Mouse (Mus musculus) heart, adult 2 months (tissue): ENCODE results near the gene Myl3. TPM values are rescaled to one million over a fixed set of nuclear protein-coding genes. Genes with fewer than 3 reads are reported as not detected.

Experiments
- DNase-seq, 2 experiments: peaks; one replicate each; pipeline ENCODE4 v3.0.0; 2021
- H3K27ac ChIP-seq: fragments of 200-600 bp; 2 replicates; pipeline ENCODE4 v1.8.1; 2022
- H3K27me3 ChIP-seq: fragments of 200-500 bp; 2 replicates; pipeline ENCODE4 v1.6.1; 2012; ENCODE audit warnings: mild to moderate bottlenecking, low read length, inconsistent platforms, mixed read lengths; ENCODE audit not compliant: control insufficient read depth, insufficient read depth
- H3K36me3 ChIP-seq: fragments of 200-500 bp; 2 replicates; pipeline ENCODE4 v1.6.1; 2012; ENCODE audit warnings: low read length, inconsistent platforms; ENCODE audit not compliant: control insufficient read depth, insufficient read depth
- H3K4me1 ChIP-seq: fragments of 200-500 bp; 2 replicates; pipeline ENCODE4 v1.6.1; 2011; ENCODE audit warnings: low read length; ENCODE audit not compliant: control insufficient read depth, insufficient read depth
- H3K4me3 ChIP-seq: fragments of 200-600 bp; 2 replicates; pipeline ENCODE4 v1.8.1; 2022
- H3K79me2 ChIP-seq: fragments of 200-500 bp; replicated peaks from 2 replicates; pipeline ENCODE4 v1.6.1; 2012; ENCODE audit warnings: mild to moderate bottlenecking, inconsistent platforms, low read length, moderate library complexity, mixed read lengths; ENCODE audit not compliant: control insufficient read depth, insufficient read depth
- H3K9ac ChIP-seq: fragments of 200-500 bp; 2 replicates; pipeline ENCODE4 v1.6.1; 2012; ENCODE audit warnings: low read depth, mild to moderate bottlenecking, control low read depth, inconsistent platforms, low read length, mixed read lengths
- CTCF ChIP-seq: fragments of 200-600 bp; IDR thresholded peaks from 2 replicates; pipeline ENCODE4 v1.8.1; 2022; ENCODE audit warnings: antibody characterized with exemption, mild to moderate bottlenecking, moderate library complexity
- EP300 ChIP-seq: fragments of 200-500 bp; IDR thresholded peaks from 2 replicates; pipeline ENCODE4 v1.6.1; 2011; ENCODE audit warnings: low read depth, low read length, control low read depth; ENCODE audit not compliant: insufficient read depth
- POLR2A ChIP-seq: fragments of 200-500 bp; IDR thresholded peaks from 2 replicates; pipeline ENCODE4 v1.6.1; 2011; ENCODE audit warnings: mild to moderate bottlenecking, low read depth, low read length, control low read depth; ENCODE audit not compliant: insufficient read depth
- WGBS: fragments of 180-500 bp; shearing (Covaris S2); methylation state at CpG from one replicate; pipeline ENCODE4 v1.1.7; 2018; 5-methylcytosine and 5-hydroxymethylcytosine counted together
- intact Hi-C: fragments of 180-260 bp; cut with DNase I; formaldehyde crosslinking; loops from one replicate; pipeline ENCODE4 v1.15.1; 2025
- polyA plus RNA-seq: library from polyadenylated mRNA; depleted of rRNA; stranded (reverse); fragments of >200 nt; gene quantifications from 2 replicates; pipeline ENCODE4 v1.2.3, GENCODE M21; 2012; rRNA removed
- total RNA-seq, 2 experiments: library from RNA; stranded (reverse); gene quantifications; 2 replicates each; pipeline ENCODE4 v1.2.3; 2021

Myl3 gene
- total and polyA plus RNA-seq, 3 experiments: 9,227 to 11,139 (median 9,326) TPM

- Histone ChIP-seq H3K27me3 (no peaks in the 10 kb centered on the region), H3K4me3 (no peak overlapping the region), H3K79me2 (no peaks in the 10 kb centered on the region), H3K4me1 (no peaks in the 10 kb centered on the region), H3K9ac (no peak overlapping the region), H3K36me3 (no peaks in the 10 kb centered on the region), H3K27ac (no peak overlapping the region)
- no peak for TF ChIP-seq POLR2A
- no peak for TF ChIP-seq EP300
- TF ChIP-seq CTCF: no peak
- DNase-seq: no peak
- intact Hi-C loops: no loop called here
- WGBS: 78% methylated on average over 10 of the region's 10 CpGs
Observed at GRCm38 (mm10) chr9:110797013-110797412, 55.4 kb downstream of the Myl3 start.

DNA sequence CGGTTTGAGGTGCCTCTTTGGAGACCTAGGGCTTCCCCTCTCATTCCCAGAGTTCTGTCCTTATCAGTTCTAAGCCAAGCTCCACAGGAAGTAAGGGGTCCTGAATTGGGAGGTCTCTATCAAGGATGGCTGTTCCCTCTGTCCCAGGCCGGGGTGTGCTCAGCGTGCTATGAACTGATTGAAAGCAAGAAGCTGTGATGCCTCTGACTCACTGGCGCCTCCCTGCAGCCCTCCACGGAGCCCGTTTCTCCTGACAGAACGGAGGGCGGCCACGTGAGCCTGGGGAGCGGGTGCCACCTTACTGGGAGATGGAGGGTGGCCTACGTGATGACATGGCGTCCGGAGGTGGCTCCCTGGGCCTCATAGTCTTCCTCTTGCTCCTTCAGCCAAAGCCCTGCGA is 56.2 kb downstream of the Myl3 start, which contains the start of gene Prss42:
TSS of gene Prss42 (plus strand) at position 301 of the 400 bp plus-strand sequence.
- no peaks in the 10 kb centered on the region for H3K27me3 ChIP-seq
- no peak for DNase-seq
- no peak within 1 kb of the TSS for H3K9ac ChIP-seq
- H3K4me1 ChIP-seq: no peaks in the 10 kb centered on the region
- no peak within 1 kb of the TSS for H3K27ac ChIP-seq
- intact Hi-C loops: no loop called here
- TF ChIP-seq CTCF (no peak), EP300 (no peak), POLR2A (no peak)
- no peaks in the 10 kb centered on the region for H3K36me3 ChIP-seq
- 89% methylated on average over 14 of the region's 14 CpGs for WGBS
- no peak within 1 kb of the TSS for H3K4me3 ChIP-seq
- H3K79me2 ChIP-seq: no peaks in the 10 kb centered on the region

DNA sequence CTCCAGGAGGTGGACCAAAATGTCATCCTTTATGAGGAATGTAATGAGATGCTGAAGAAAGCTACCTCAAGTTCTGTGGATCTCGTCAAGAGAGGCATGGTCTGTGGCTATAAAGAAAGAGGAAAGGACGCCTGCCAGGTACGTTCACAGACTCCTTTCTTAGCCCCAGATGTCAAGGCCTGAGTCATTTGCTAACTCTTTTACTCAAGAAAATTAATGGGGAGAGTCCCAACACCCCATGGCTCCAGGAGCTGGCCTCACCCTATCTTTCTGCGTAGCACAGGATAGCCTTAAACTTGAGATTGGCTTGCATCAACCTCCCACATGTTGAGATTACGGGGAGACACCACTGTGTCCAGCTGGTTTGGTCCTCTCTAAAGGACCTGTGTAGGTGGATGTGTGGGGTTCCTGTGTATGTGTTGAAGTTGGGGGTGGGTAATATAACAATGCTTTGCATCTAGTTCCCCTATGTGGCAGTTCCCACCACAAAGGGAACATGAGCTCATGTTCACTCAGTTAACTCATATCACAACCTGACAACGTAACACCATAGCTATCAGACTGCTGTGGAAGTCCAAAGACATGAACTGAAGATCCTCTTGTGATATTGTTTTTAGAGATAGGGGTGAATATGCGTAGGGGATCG is 59.3 kb downstream of the Myl3 start:
- intact Hi-C loops: no loop called here
- Histone ChIP-seq H3K9ac (no peak overlapping the region), H3K79me2 (no peaks in the 10 kb centered on the region), H3K4me1 (no peaks in the 10 kb centered on the region), H3K36me3 (no peaks in the 10 kb centered on the region), H3K27me3 (no peaks in the 10 kb centered on the region), H3K4me3 (no peak overlapping the region), H3K27ac (no peak overlapping the region)
- 89% methylated on average over 8 of the region's 8 CpGs for WGBS
- DNase-seq: no peak
- no peak for TF ChIP-seq POLR2A
- no peak for TF ChIP-seq EP300
- no peak for TF ChIP-seq CTCF

- no peaks in the 10 kb centered on the region for H3K4me1 ChIP-seq
- H3K36me3 ChIP-seq: no peaks in the 10 kb centered on the region
- no peak overlapping the region for H3K4me3 ChIP-seq
- WGBS: 68% methylated on average over 4 of the region's 4 CpGs
- no peaks in the 10 kb centered on the region for H3K27me3 ChIP-seq
- DNase-seq: no peak
- intact Hi-C loops: no loop called here
- no peak for TF ChIP-seq EP300
- TF ChIP-seq CTCF: no peak
- TF ChIP-seq POLR2A: no peak
- H3K79me2 ChIP-seq: no peaks in the 10 kb centered on the region
- H3K27ac ChIP-seq: no peak overlapping the region
- H3K9ac ChIP-seq: no peak overlapping the region
Observed at GRCm38 (mm10) chr9:110803294-110803693, 61.6 kb downstream of the Myl3 start.

DNA sequence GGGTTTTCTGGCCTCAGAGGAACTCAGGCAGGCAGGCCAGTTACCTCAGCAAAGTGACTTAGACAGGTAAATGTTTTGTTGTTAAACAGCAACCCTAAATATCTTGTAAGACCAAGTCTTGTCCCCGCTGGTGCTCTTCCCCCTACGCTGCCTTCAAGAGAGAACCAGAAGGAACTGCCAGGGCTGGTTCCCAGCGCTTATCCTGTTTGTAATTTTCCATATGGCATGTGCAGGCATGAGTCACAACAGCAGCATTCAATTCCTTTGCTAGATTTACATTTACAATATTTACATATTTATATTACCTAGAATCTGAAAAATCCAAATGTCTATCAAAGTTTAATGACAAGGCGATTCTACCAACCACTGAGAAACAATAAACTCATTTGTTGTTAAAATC is 68.4 kb downstream of the Myl3 start:
- 79% methylated on average over 4 of the region's 4 CpGs for WGBS
- Histone ChIP-seq H3K9ac (no peak overlapping the region), H3K36me3 (no peaks in the 10 kb centered on the region)

DNA sequence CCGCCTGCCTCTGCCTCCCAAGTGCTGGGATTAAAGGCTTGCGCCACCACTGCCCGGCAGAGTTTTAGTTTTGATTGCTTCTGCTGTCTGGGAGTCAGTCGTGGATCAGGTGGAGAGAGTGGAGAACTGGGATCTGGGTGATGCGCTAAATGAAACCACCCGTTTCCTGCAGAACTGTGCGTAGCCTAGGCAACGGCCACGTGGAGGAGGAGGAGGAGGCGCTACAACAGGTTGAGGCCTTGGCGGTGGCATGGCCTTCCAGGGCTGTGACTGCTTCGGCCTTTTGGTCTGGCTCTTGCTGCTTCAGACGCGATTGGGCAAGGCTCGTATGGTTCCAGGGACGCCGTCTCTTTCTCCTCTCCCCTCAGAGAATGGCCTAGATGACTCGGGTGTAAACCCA is 72.1 kb downstream of the Myl3 start, which contains the start of gene Prss44:
TSS of gene Prss44 (plus strand) at position 206 of the 400 bp plus-strand sequence.
- intact Hi-C loops: no loop called here
- no peaks in the 10 kb centered on the region for H3K79me2 ChIP-seq
- H3K27ac ChIP-seq: no peak within 1 kb of the TSS
- H3K27me3 ChIP-seq: no peaks in the 10 kb centered on the region
- no peaks in the 10 kb centered on the region for H3K4me1 ChIP-seq
- TF ChIP-seq POLR2A: no peak
- TF ChIP-seq EP300: no peak
- no peak for TF ChIP-seq CTCF
- H3K36me3 ChIP-seq: no peaks in the 10 kb centered on the region
- no peak within 1 kb of the TSS for H3K4me3 ChIP-seq
- 58% methylated on average over 18 of the region's 18 CpGs for WGBS
- no peak within 1 kb of the TSS for H3K9ac ChIP-seq
- DNase-seq: no peak

More for the DNA sequence above, 68.4 kb downstream of the Myl3 start:
- Histone ChIP-seq H3K4me3 (no peak overlapping the region), H3K79me2 (no peaks in the 10 kb centered on the region), H3K4me1 (no peaks in the 10 kb centered on the region), H3K27me3 (no peaks in the 10 kb centered on the region), H3K27ac (no peak overlapping the region)
- DNase-seq: no peak
- intact Hi-C loops: no loop called here
- TF ChIP-seq POLR2A: no peak
- no peak for TF ChIP-seq EP300
- TF ChIP-seq CTCF: no peak

Other genes starting within 250 kb of the Myl3 start
- 10 to 100 TPM; 36.4 to 37.7 TPM for gene Setd2, start 209.3 kb upstream of the Myl3 start, total RNA-seq
- 22.4 and 34.1 TPM in 2 replicates for gene Setd2, start 209.3 kb upstream of the Myl3 start, polyA plus RNA-seq
- gene Nradd, start 117.4 kb upstream of the Myl3 start, total RNA-seq: 1 to 10 TPM; 1.3 to 1.4 TPM
- 2.7 and 2.9 TPM in 2 replicates for gene Nradd, start 117.4 kb upstream of the Myl3 start, polyA plus RNA-seq
- 1 to 10 TPM; 7.6 to 8.5 TPM for gene Nbeal2, start 87.7 kb upstream of the Myl3 start, total RNA-seq
- gene Nbeal2, start 87.7 kb upstream of the Myl3 start, polyA plus RNA-seq: 18.4 and 18.8 TPM in 2 replicates
- 10 to 100 TPM; 54.1 to 66.1 TPM for gene Ccdc12, start 85.4 kb upstream of the Myl3 start, total RNA-seq
- gene Ccdc12, start 85.4 kb upstream of the Myl3 start, polyA plus RNA-seq: 91.3 and 94.8 TPM in 2 replicates
- 1 to 10 TPM; 6.0 to 7.0 TPM for gene Pth1r, start 5.3 kb downstream of the Myl3 start, total RNA-seq
- 10.3 and 12.6 TPM in 2 replicates for gene Pth1r, start 5.3 kb downstream of the Myl3 start, polyA plus RNA-seq
- gene Prss42, start 56.3 kb downstream of the Myl3 start, total RNA-seq: not detected
- gene Prss42, start 56.3 kb downstream of the Myl3 start, polyA plus RNA-seq: not detected in 2 replicates
- not detected for gene Prss44, start 72.1 kb downstream of the Myl3 start, total RNA-seq
- gene Prss44, start 72.1 kb downstream of the Myl3 start, polyA plus RNA-seq: 0.06 TPM in 1 of 2 replicates, not detected in the other
- gene Prss43, start 84.8 kb downstream of the Myl3 start, total RNA-seq: not detected
- gene Prss43, start 84.8 kb downstream of the Myl3 start, polyA plus RNA-seq: not detected in 2 replicates
- gene Prss45, start 92.7 kb downstream of the Myl3 start, total RNA-seq: not detected
- gene Prss45, start 92.7 kb downstream of the Myl3 start, polyA plus RNA-seq: 0.18 TPM in 1 of 2 replicates, not detected in the other
- not detected for gene Prss46, start 102.6 kb downstream of the Myl3 start, total RNA-seq
- 0.18 TPM in 1 of 2 replicates, not detected in the other for gene Prss46, start 102.6 kb downstream of the Myl3 start, polyA plus RNA-seq
- gene Prss50, start 116.1 kb downstream of the Myl3 start, total RNA-seq: not detected
- not detected in 2 replicates for gene Prss50, start 116.1 kb downstream of the Myl3 start, polyA plus RNA-seq
- gene Als2cl, start 138.0 kb downstream of the Myl3 start, total RNA-seq: 10 to 100 TPM; 13.7 to 14.2 TPM
- gene Als2cl, start 138.0 kb downstream of the Myl3 start, polyA plus RNA-seq: 25.7 and 25.9 TPM in 2 replicates
- gene Tmie, start 138.3 kb downstream of the Myl3 start, total RNA-seq: 1 to 10 TPM; 1.3 to 1.7 TPM
- 1.00 and 1.1 TPM in 2 replicates for gene Tmie, start 138.3 kb downstream of the Myl3 start, polyA plus RNA-seq
- gene Fam240a, start 175.0 kb downstream of the Myl3 start, total RNA-seq: not detected
- not detected in 2 replicates for gene Fam240a, start 175.0 kb downstream of the Myl3 start, polyA plus RNA-seq
- not detected for gene Tdgf1, start 204.3 kb downstream of the Myl3 start, total RNA-seq
- not detected in 2 replicates for gene Tdgf1, start 204.3 kb downstream of the Myl3 start, polyA plus RNA-seq
- 100 to 1,000 TPM; 223 to 289 TPM for gene Lrrc2, start 209.7 kb downstream of the Myl3 start, total RNA-seq
- gene Lrrc2, start 209.7 kb downstream of the Myl3 start, polyA plus RNA-seq: 57.3 and 69.4 TPM in 2 replicates
- 1 to 10 TPM; 3.5 to 3.8 TPM for gene Rtp3, start 248.7 kb downstream of the Myl3 start, total RNA-seq
- gene Rtp3, start 248.7 kb downstream of the Myl3 start, polyA plus RNA-seq: 7.9 and 12.4 TPM in 2 replicates